Mouse (Mus musculus) T-helper 2 cell (primary cell): ENCODE measurements at regions not wholly inside any gene's neighbourhood (a gene's known extent, or its start where the extent isn't known, plus 50 kb on each side); places are given as distances from the start of the nearest gene placed in this dataset.
"Not testable (repeated sequence)": the region's sequence is repeated elsewhere in the genome, so short reads cannot be mapped to it uniquely, and the experiment has no call there.

Experiments used
- in situ Hi-C: fragments of 300-600 bp; cut with MboI, MseI; formaldehyde crosslinking; loops from one replicate; pipeline ENCODE4 v1.15.1; 2025; ENCODE audit warnings: high pct_unique_total_duplicates

DNA sequence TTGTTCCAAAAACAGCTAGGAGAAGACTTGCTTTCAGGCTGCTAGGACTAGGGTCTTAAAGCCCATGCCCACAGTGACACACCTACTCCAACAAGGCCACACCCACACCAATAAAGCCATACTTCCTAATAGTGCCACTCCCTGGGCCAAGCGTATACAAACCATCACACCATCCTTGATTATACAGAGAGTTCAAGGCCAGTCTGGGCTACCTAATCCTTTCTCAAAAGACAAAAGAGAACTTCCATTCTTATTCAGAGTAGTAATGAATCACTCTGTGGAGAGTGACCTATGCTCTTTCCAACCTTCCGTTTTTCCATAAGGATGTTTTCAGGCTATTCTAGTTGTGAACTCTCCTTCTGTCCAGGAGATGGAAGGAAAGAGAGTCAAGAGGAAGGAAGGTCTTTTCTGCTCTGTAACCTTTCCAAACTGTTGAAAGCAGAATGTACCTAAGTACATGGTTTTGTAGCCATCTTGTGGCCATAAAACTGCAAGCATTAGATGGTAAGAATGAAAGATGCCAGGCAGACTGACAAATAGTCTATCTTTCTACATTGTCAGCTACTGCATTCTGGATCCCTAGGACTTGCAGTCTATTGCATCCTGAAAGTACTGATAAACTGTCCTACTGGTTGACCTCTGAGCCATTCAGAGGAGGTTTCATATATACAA lies 145.8 kb upstream of the Mon1b start:
- in situ Hi-C loops = no loop called here

GRCm38 (mm10) chr8:113490891-113491290 lies 144.5 kb upstream of the Mon1b start:
- in situ Hi-C loops = no loop called here

DNA sequence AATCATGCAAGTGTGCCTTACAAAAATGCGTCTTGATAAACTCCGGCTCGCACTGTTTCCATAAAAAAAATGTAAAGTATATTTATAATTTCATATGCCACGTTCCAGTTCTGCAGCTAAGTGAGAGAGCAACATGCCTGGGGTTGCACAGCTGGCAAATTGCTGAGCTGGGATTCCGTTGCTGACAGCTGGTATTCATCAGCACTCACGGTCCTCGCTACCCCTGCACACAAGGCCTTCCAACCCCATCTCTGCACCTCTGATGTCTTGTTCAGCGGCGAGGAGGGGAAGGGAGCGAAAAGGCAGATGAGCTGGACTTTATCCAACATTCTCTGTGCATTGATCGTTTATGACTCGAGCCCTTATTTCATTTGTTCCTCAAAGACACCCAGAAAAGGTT lies 138.5 kb upstream of the Mon1b start:
- in situ Hi-C loops = no loop called here

DNA sequence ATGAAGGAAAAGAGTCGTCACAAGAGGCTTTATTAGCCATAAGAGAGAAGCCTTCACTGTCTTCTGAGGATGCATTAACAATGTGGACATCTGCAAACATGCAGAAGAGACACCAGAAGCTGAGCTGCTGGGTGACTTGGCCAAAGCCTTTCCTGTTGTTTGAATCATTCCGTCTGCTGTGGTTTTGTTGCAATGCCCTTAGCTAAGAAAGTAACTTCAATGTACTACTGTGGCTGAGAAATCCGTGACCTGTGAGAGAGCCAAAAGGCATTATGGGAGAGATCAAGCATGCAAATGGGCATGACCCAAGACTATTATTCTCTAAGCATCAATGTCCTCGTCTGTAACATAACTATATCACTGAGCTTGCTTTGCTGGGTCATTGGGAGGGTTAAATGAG lies 132.7 kb upstream of the Mon1b start:
- in situ Hi-C loops = no loop called here

GRCm38 (mm10) chr8:113512856-113513255 lies 122.5 kb upstream of the Mon1b start:
- in situ Hi-C loops = no loop called here

DNA sequence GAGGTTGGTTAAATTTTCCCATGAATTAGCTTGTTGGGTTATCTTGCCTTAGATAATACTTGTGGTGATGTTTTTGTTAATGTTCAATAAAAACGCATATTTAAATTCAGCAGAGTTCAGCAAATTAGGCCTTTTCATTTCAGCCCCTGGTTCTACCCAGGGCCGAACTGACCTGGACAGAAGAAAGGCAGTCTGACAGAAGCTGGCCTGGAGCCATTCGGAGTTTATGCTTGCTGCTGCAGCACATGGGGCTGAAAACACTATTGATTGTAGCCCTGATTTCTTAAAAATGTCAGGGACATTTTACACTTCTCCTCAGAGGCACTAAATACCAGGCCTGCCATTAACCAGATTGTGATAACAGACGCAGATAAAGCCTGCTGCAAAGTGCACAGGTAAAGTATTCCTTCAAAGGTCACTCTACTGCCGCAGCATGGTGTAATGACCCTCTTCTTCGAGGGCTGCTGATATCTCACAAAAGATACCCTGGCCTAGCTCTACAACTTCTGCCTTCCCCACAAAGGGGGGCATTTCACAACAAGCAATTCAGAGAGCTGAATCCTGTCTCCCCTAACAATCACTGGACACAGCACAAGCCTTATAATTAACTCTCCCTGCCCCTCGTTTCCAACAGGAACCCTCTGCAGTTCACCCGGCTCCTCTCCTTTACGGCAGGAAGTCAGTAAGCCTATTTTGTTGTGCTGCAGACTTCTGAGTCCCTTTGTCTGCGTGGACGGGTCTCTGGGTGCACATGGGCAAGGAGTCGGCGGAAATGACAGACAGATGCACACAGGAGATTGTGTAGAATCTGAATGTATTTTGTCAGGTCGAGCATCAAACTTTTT lies 121.3 kb upstream of the Mon1b start:
- in situ Hi-C loops = no loop called here

DNA sequence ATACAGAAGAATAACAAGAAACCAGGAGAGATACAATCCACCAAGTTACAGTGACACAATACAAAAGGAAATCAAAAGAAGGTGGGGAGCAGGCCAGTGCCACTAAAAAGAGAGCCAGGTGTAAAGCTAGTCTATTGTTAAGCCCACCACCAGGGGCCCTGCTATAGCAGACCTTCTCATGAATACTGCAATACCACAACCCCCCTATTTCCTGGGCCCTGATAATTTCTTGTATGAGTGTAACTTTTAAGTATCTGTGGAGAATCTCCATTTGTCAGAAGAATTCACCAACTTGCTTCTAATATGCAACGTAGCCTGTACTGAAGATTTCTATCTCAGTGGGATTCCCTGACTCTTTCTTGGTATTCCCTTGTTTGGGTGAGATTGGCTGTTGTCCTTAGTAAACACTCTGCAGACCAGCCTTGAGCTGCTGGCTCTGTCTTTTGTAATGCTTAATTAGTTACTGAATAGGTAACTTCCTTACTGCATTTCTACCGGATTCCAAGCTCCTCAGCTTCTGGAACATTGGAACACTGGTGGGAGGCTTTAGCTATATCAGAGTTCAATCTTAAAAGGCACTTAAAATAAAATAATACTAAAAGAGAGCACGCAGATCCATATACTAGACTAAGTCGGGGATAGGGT lies 120.5 kb upstream of the Mon1b start:
- in situ Hi-C loops = not testable (repeated sequence)

DNA sequence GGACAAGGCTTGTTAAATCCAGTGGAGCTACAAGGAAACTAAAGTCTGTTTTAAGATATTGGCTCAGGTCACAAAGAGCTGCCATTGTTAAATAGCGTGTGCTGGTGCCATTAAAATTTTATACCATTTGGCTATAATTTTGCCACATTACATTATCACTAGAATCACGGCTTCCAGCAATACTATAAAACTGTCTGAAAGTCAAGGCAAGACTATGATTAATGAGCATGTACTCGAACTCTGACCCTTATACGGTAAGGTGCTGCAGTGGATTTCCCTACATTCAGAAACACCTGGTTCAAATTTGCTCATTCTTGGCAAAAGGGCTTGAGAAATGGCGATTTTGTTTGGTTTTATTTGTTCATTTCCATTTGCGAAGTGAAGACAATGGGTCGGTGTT lies 119.2 kb upstream of the Mon1b start:
- in situ Hi-C loops = no loop called here

GRCm38 (mm10) chr8:113517912-113518311 lies 117.5 kb upstream of the Mon1b start:
- in situ Hi-C loops = no loop called here

DNA sequence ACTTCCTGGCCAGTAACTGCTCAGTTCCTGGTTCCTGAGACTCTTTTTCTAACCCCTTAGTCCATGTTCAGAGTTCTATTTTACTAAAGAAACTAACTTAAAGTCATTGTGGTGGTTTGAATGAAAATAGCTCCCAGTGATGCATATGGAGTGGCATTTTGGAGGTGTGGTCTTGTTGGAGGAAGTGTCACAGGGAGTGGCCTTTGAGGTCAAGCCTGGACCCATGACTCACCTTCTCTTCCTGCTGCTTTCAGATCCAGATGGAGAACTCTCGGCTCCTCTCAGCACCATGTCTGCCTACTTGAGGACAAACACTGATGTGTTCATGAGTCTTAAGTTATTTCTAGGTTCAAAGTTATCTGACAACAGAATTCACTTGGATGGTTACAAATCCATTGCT lies 111.8 kb upstream of the Mon1b start:
- in situ Hi-C loops = no loop called here

- in situ Hi-C loops = no loop called here
These were observed 104.2 kb upstream of the Mon1b start for GRCm38 (mm10) chr8:113531116-113531665.

DNA sequence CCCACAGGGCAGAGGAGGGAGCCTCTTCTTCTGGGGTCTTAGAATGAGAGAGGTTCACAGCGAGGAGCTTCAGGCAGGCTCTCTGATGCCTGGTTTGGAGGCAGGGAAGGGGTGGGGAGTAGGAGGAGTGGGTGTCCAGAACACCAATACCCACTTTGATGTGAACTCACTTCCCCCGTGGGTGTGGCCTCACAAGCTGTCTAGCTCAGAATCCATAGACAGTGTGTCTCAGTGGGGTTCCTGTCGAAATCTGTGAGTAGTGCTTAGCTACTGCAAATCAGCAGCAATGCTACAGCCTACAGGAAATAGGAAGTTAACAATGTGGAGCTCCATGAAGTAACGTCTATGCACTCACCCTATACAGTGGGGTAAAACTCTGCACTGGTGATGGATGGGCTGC lies 102.5 kb upstream of the Mon1b start:
- in situ Hi-C loops = no loop called here

GRCm38 (mm10) chr8:113541437-113541836 lies 94.0 kb upstream of the Mon1b start:
- in situ Hi-C loops = no loop called here

DNA sequence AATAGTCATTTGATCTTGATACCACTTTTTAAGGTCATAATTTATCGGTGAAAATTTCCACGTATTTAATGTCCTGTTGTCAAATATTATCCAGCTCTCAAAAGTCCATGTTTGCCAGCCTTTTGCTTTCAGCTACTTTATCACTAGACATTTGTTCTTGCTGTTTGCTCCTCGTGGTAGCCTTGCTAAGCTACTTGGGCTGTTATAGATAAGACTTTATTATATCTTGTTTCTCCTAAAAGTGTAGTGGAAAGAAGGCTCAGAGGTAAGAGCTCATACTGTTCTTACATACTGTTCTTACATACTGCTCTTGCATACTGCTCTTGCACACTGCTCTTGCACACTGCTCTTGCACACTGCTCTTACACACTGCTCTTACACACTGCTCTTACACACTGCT lies 93.3 kb upstream of the Mon1b start:
- in situ Hi-C loops = no loop called here

DNA sequence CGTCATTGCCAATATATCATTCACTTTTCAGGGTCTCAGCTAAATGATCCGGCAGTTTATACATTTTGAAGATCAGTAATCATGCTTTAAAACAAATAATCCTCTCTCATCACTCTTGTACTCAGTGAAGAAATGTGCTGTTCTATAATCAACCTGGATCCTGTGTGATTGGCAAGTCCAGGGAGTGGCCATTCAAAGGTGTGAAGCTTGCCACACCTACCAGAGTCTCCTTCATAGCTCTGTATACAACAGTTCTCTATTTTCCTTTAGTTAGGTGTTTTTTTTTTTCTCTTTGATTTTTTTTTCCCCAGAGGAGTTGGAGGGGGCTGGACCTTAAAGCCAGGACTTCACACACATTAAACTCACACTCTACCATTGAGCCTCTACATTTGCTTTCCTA lies 92.7 kb upstream of the Mon1b start:
- in situ Hi-C loops = no loop called here

GRCm38 (mm10) chr8:113549200-113549599 lies 86.2 kb upstream of the Mon1b start:
- in situ Hi-C loops = no loop called here

DNA sequence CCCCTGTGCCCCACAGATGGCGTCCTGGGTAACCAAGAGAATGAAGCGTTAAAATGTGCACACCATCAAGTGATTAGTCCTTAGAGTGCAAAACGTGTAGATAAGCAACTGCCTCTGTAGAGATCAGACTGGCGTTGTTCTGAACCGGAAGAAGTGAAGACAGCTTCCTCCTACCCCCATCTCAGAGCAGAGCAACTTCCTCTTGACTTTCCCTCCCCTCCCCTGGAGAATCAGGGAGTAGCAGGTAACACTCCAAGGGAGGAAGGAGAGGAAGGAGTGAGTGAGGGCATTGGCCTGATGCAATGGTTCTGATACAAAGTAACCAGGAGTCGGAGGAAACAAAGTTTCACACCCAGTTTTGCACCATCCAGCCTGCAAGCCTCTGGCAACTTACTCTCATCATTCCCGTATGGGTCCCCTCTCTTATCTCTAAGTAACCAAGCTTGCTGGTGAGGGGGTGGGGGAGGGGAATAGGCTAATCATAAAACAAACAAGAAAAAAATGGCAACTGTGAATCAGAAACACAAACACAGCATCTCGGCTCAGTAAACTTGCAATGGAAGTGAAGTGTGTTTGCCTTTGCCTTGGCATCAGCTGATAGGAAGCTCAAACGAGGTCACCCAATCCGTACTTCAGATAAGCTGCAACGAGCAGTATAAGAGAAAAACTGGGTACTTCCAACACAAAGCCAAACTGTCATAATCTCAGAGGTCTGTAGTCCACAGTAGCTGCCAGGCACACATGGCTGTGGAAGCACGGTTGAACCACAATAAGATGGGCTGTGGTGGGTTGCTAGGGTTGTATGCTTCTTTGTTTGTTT lies 83.7 kb upstream of the Mon1b start:
- in situ Hi-C loops = no loop called here

- in situ Hi-C loops = no loop called here
These were observed 82.6 kb upstream of the Mon1b start for GRCm38 (mm10) chr8:113552826-113553225.

- in situ Hi-C loops = no loop called here
These were observed 80.5 kb upstream of the Mon1b start for GRCm38 (mm10) chr8:113554700-113555455.

DNA sequence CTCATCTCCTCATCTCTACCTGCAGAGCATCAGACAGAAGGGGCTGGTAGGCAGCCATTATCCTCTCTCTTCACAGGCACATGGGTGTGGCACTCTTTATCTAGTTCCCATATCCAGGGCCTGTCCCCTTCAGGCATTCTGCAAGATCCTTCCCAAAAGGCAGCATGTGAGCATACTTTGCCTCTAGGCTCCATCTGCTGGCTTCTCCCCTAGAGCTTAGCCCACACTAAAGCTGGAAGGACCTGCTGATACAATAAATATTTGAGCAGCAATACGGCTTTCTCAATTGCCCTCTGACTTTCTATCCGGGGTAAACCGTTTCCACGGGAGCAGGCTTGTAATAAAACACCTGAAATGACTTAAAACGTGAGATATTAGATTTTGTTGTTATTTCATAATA lies 78.4 kb upstream of the Mon1b start:
- in situ Hi-C loops = no loop called here

DNA sequence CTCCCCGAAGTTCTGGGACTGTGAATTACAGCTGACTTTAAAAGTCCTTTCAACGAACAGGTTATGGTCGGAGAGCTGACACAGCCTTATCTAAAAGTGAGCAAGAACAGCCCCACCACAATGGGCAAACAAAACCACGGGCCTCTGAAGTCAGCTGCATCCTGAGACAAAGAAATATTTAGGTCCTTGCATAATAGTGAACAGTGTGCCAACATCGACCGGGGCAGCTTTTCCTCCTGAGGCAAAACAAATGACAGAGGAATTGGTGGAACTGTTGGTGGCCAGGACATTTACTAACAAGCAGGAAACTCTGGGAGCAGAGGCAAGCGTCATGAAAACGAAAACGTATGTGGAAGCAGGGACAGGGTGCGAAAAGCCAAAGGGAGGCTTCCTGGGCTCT lies 54.3 kb upstream of the Mon1b start:
- in situ Hi-C loops = no loop called here
